Mouse (Mus musculus): ENCODE measurements around the gene Apba1. TPM values are rescaled to one million over a fixed set of nuclear protein-coding genes. Genes with fewer than 3 reads are reported as not detected.

Apba1 gene
- polyA plus RNA-seq, 1 experiment from 2014 or later, result 2.2 TPM

- Histone ChIP-seq H3K4me1 (peaks cover 16% of the 10 kb centered on the region), H3K27ac (no peak overlapping the region), H3K4me3 (no peak overlapping the region), H3K4me2 (no peak overlapping the region), H3K9me3 (replicated peaks) (no peaks in the 10 kb centered on the region), H3K27me3 (no peaks in the 10 kb centered on the region), H3K36me3 (ENCODE audit: poor library complexity, severe bottlenecking) (peaks cover 18% of the 10 kb centered on the region), H3K9ac (no peak overlapping the region)
- ATAC-seq, result no peak
- WGBS, result 81% methylated on average over 4 of the region's 4 CpGs
These were observed 188.1 kb downstream of the Apba1 start for GRCm38 (mm10) chr19:23946751-23947150.

- Histone ChIP-seq H3K4me1 (peaks cover 11% of the 10 kb centered on the region), H3K36me3 (ENCODE audit: poor library complexity, severe bottlenecking) (peaks cover 18% of the 10 kb centered on the region), H3K27me3 (no peaks in the 10 kb centered on the region), H3K27ac (no peak overlapping the region), H3K4me3 (no peak overlapping the region), H3K4me2 (no peak overlapping the region), H3K9me3 (replicated peaks) (no peaks in the 10 kb centered on the region), H3K9ac (no peak overlapping the region)
- no peak for ATAC-seq
- 7% methylated on average over 4 of the region's 4 CpGs for WGBS
These were observed 189.2 kb downstream of the Apba1 start for GRCm38 (mm10) chr19:23947871-23948270.

DNA sequence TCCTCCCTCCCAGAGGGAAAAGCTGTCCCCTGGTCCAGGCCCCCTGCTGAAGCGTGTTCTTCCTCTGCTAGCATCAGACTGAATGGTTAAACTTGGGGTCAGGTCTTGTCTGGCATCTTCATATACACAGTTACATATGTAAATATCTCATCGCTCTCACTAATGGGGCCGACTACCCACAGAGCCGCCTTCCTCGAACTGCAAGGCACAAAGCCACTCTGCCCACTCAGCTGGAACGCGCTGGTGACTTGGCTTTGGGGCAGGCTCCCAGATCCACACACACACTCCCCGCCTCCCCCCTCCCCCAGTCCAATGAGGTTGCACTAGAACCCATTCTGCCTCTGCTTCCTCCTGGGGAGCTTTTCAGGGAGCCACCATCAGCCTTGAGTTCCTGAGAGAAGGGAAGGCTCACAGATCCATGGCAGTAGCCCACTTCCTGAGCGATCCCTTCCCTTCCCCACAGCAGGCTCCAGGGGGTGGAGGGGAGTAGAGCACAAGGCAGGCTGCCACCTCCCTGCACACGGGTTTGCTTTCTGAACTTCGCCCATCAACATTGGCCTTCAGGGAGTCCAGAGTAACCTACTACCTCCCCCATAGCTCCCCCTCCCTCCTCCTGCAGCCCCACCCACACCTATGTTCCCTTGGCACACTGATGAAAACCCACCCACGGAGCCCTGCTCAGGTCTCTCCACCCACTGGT is 189.8 kb downstream of the Apba1 start:
- no peaks in the 10 kb centered on the region for H3K9me3 ChIP-seq (replicated peaks)
- H3K27ac ChIP-seq, result no peak overlapping the region
- WGBS, result 14% methylated on average over 12 of the region's 12 CpGs
- H3K4me2 ChIP-seq, result no peak overlapping the region
- H3K36me3 ChIP-seq (ENCODE audit: poor library complexity, severe bottlenecking), result peaks cover 18% of the 10 kb centered on the region
- no peak overlapping the region for H3K9ac ChIP-seq
- no peak for ATAC-seq
- H3K4me3 ChIP-seq, result no peak overlapping the region
- peaks cover 11% of the 10 kb centered on the region for H3K4me1 ChIP-seq
- no peaks in the 10 kb centered on the region for H3K27me3 ChIP-seq

GRCm38 (mm10) chr19:23955461-23955860 is 196.8 kb downstream of the Apba1 start:
- Histone ChIP-seq H3K4me2 (no peak overlapping the region), H3K4me1 (peaks cover 15% of the 10 kb centered on the region), H3K36me3 (ENCODE audit: poor library complexity, severe bottlenecking) (no peaks in the 10 kb centered on the region), H3K9me3 (replicated peaks) (no peaks in the 10 kb centered on the region), H3K4me3 (no peak overlapping the region), H3K9ac (no peak overlapping the region), H3K27me3 (no peaks in the 10 kb centered on the region), H3K27ac (no peak overlapping the region)
- no peak for ATAC-seq
- whole genome bisulfite sequencing, result 89% methylated on average over 8 of the region's 8 CpGs

- H3K9ac ChIP-seq, result no peak overlapping the region
- no peak overlapping the region for H3K4me2 ChIP-seq
- no peak for ATAC-seq
- H3K27me3 ChIP-seq, result no peaks in the 10 kb centered on the region
- H3K4me3 ChIP-seq, result no peak overlapping the region
- H3K4me1 ChIP-seq, result peaks cover 25% of the 10 kb centered on the region
- WGBS, result 72% methylated on average over 17 of the region's 17 CpGs
- no peaks in the 10 kb centered on the region for H3K9me3 ChIP-seq (replicated peaks)
- no peaks in the 10 kb centered on the region for H3K36me3 ChIP-seq (ENCODE audit: poor library complexity, severe bottlenecking)
- H3K27ac ChIP-seq, result no peak overlapping the region
These were observed 197.8 kb downstream of the Apba1 start for GRCm38 (mm10) chr19:23956299-23956975.

GRCm38 (mm10) chr19:23957563-23957962 is 198.9 kb downstream of the Apba1 start:
- no peak for ATAC-seq
- Histone ChIP-seq H3K4me3 (no peak overlapping the region), H3K9me3 (replicated peaks) (no peaks in the 10 kb centered on the region), H3K27ac (no peak overlapping the region), H3K4me1 (peaks cover 26% of the 10 kb centered on the region), H3K4me2 (no peak overlapping the region), H3K36me3 (ENCODE audit: poor library complexity, severe bottlenecking) (no peaks in the 10 kb centered on the region), H3K27me3 (no peaks in the 10 kb centered on the region), H3K9ac (no peak overlapping the region)
- 74% methylated on average over 7 of the region's 7 CpGs for WGBS

DNA sequence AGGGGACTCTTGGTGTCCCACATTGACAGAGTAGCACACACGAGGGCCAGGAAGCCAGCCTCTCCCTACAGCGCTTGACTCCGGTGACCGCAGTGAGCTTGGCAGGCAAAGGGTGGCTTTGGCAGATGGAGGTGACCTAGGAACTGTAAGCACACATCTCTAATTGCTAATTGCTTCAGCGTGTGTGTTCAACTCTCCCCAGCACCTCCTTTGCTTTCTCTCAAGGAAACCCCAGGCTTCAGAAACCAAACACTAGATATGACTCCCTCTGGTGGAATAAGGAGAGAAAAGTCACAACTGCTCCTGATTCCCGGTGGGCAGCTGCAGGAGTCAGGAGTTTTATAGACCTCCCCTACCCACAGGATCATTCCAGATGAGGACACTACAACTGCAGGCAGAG is 200.2 kb downstream of the Apba1 start:
- Histone ChIP-seq H3K9ac (no peak overlapping the region), H3K27me3 (no peaks in the 10 kb centered on the region), H3K9me3 (replicated peaks) (no peaks in the 10 kb centered on the region), H3K27ac (no peak overlapping the region), H3K4me2 (no peak overlapping the region), H3K4me3 (no peak overlapping the region), H3K4me1 (peaks cover 26% of the 10 kb centered on the region), H3K36me3 (ENCODE audit: poor library complexity, severe bottlenecking) (no peaks in the 10 kb centered on the region)
- ATAC-seq, result 0 out of 2 replicates have a peak, but pooled peaks have one; percentile 2
- whole genome bisulfite sequencing, result 50% methylated on average over 6 of the region's 6 CpGs

GRCm38 (mm10) chr19:23959870-23960269 is 201.2 kb downstream of the Apba1 start:
- no peaks in the 10 kb centered on the region for H3K36me3 ChIP-seq (ENCODE audit: poor library complexity, severe bottlenecking)
- H3K4me2 ChIP-seq, result peak overlapping the region; percentile 2
- peak overlapping the region; percentile 45 for H3K27ac ChIP-seq
- H3K4me3 ChIP-seq, result no peak overlapping the region
- H3K27me3 ChIP-seq, result no peaks in the 10 kb centered on the region
- ATAC-seq, result peak; percentile 62
- H3K9me3 ChIP-seq (replicated peaks), result no peaks in the 10 kb centered on the region
- H3K9ac ChIP-seq, result no peak overlapping the region
- H3K4me1 ChIP-seq, result peaks cover 26% of the 10 kb centered on the region
- WGBS, result 26% methylated on average over 7 of the region's 7 CpGs

DNA sequence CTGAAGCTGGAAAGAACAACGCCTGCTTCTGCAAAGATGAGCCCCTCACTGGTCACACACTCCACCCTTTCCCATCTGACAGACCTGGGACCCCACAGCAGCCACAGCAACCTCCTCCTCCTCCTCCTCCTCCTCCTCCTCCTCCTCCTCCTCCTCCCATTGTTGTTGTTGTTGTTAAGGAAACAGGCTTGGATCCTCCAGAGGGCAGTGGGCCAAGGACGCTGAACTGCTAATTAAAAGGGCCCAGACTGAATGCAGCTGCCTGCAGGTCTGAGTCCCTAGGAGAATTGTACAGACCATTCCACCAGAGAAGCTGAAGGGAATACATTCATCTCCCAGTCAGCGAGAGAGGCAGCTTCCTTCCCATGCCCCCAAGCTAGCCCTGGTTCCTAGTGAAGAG is 201.6 kb downstream of the Apba1 start:
- Histone ChIP-seq H3K36me3 (ENCODE audit: poor library complexity, severe bottlenecking) (no peaks in the 10 kb centered on the region), H3K4me2 (peak overlapping the region; percentile 2; the same call in 1 of the 2 replicates), H3K9ac (no peak overlapping the region), H3K27ac (peak overlapping the region; percentile 74), H3K4me3 (no peak overlapping the region), H3K9me3 (replicated peaks) (no peaks in the 10 kb centered on the region), H3K4me1 (peaks cover 26% of the 10 kb centered on the region), H3K27me3 (no peaks in the 10 kb centered on the region)
- ATAC-seq, result peak; percentile 51
- WGBS, result 12% methylated on average over 3 of the region's 3 CpGs

DNA sequence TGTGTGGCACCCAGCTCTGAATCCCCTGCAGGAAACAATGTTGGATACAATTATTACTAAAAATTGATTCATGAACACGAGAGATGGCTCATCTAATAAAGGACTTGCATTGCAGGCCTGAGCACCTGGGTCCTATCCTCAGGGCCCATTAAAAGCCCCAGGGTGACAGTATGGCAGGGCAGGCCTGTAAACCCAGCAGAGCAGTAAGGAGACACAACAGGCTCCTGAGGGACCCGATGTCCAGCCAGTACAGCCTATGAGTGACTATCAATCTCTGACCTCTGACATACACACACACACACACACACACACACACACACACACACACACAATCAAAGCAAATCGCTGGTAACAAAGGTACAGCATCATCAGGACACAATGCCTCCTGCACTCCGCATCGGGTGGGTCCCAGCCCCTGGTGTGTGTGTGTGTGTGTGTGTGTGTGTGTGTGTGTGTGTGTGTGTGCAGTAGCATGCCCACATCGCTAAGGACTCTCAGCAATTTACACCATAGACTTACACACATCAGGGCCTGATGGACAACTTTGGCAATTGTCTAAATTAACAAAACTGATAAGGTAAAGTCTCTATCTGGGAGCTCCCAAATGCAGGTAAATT is 202.3 kb downstream of the Apba1 start:
- Histone ChIP-seq H3K27me3 (no peaks in the 10 kb centered on the region), H3K4me3 (no peak overlapping the region), H3K9ac (no peak overlapping the region), H3K4me2 (no peak overlapping the region), H3K4me1 (peaks cover 26% of the 10 kb centered on the region), H3K27ac (peak overlapping the region; percentile 74), H3K36me3 (ENCODE audit: poor library complexity, severe bottlenecking) (no peaks in the 10 kb centered on the region), H3K9me3 (replicated peaks) (no peaks in the 10 kb centered on the region)
- ATAC-seq, result peak; percentile 26; the same call in 1 of the 2 replicates
- 70% methylated on average over 6 of the region's 6 CpGs for WGBS

GRCm38 (mm10) chr19:23961516-23961915 is 202.8 kb downstream of the Apba1 start:
- H3K4me1 ChIP-seq, result peaks cover 26% of the 10 kb centered on the region
- no peak overlapping the region for H3K27ac ChIP-seq
- no peak overlapping the region for H3K4me2 ChIP-seq
- no peak overlapping the region for H3K9ac ChIP-seq
- H3K36me3 ChIP-seq (ENCODE audit: poor library complexity, severe bottlenecking), result no peaks in the 10 kb centered on the region
- H3K4me3 ChIP-seq, result no peak overlapping the region
- H3K27me3 ChIP-seq, result no peaks in the 10 kb centered on the region
- under 1% methylated on average over 8 of the region's 8 CpGs for WGBS
- no peaks in the 10 kb centered on the region for H3K9me3 ChIP-seq (replicated peaks)
- ATAC-seq, result peak; percentile 78

DNA sequence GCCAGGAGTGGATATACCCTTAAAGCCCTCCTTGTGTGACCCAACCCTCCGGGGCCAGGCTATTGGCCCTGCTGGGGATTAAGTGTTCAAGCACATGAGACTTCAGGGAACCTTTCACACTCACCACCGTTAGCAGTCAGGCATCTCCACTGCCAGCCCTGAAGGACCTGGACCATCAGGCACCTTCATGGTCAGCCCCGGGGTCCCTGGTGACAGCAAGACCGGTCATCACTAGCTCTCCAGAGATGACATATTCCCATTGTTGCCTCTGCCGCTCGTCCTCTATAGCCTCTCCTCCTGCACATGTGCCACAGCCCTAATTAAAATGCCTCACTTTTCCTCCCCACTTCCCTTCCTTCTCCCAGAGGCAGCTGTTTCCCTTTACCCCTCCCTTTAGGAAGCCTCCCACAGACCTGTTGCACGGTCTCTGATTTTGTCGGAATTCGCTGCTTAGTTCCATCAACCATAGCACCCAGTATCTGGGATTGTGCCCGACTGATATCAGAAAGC is 205.8 kb downstream of the Apba1 start:
- no peak for ATAC-seq

More for the DNA sequence above, 205.8 kb downstream of the Apba1 start:
- Histone ChIP-seq H3K4me3 (no peak overlapping the region), H3K27ac (no peak overlapping the region), H3K9ac (no peak overlapping the region), H3K36me3 (ENCODE audit: poor library complexity, severe bottlenecking) (no peaks in the 10 kb centered on the region), H3K27me3 (no peaks in the 10 kb centered on the region), H3K4me2 (no peak overlapping the region), H3K9me3 (replicated peaks) (no peaks in the 10 kb centered on the region), H3K4me1 (peaks cover 18% of the 10 kb centered on the region)
- 69% methylated on average over 10 of the region's 10 CpGs for WGBS

Data from forebrain, embryonic 13.5 days (tissue).